Mouse (Mus musculus) R1 (cell line): ENCODE results near the gene Ltbp2.

Experiments
- DNase-seq: peaks from one replicate; pipeline ENCODE4 v3.0.0-alpha.2; 2018; ENCODE audit warnings: low read depth, low spot score

The Ltbp2 gene

DNA sequence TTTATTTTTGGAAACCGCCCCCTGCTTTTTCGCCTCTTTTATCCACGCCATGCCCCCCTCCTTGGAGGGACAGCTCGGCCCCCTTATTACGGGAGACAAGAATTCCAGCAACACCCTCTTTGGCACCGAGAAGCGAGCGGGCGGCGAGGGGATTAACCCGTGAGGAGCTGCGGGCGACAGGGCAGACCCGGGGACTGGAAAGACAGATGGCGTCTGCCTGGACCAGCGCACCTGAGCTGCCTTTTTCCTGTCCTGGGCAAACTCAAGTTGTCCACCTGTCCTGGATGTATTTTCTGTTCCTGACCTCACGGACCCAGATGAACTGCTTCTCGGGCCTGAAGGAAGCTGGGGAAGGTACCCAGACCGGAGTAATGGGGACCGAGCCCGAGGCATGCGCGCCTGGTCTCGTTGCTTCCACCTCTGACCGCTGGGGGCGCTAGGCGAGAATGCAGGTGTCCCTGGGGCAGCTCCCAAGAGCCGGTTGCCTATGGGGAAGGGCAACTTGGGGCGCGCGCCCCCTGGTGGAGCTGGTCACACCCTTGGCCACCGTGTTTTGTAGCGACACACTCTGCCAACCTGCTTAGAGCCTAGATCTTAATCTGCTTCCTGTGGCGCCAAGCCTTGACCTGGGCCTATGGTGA lies at the start of gene Ltbp2:
TSS of gene Ltbp2 (minus strand) at position 52 of the 641 bp plus-strand sequence.
- DNase-seq = peak; percentile 94

GRCm38 (mm10) chr12:84924324-84924723 lies 48.0 kb upstream of the Ltbp2 start:
- no peak for DNase-seq

- no peak for DNase-seq
These were observed 45.6 kb upstream of the Ltbp2 start for GRCm38 (mm10) chr12:84921881-84922419.

DNA sequence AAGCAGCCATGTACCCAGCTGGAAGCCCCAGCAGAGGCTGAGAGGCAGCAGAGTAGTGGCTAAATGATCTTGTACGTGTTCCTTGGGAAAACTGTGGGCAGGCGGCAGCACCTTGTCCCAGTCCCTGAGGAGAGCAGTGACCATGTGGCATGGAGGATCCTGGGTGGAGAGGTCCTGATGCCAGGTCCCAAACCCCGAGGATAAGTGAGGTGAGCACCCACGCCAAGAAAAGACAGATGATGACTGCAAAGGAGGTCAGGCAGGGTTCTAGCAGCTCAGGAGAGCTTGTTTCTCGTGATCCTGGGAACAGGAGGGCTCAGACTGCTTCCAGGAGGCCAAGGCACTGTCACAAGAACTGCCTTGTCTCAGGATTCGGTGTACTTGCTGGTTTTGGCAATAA lies 42.5 kb upstream of the Ltbp2 start:
- DNase-seq = no peak

DNA sequence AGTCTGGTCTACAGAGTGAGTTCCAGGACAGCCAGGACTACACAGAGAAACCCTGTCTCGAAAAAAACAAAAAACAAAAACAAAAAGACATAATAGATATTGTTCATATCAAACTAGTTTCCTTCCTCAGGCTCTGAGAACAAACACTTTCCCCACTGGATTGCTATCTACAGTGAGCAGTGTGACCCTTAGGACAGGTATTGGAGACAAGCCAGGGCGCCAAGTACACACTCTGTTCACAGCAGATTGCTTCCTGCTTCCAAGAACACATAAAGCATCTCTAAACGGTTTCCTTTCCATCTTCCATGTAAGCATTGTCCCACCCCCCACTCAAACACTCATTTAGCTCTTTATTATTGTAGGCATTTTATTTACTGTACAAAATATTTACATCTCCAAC lies 41.5 kb upstream of the Ltbp2 start:
- no peak for DNase-seq

- no peak for DNase-seq
These were observed 38.6 kb upstream of the Ltbp2 start for GRCm38 (mm10) chr12:84914959-84915358.

DNA sequence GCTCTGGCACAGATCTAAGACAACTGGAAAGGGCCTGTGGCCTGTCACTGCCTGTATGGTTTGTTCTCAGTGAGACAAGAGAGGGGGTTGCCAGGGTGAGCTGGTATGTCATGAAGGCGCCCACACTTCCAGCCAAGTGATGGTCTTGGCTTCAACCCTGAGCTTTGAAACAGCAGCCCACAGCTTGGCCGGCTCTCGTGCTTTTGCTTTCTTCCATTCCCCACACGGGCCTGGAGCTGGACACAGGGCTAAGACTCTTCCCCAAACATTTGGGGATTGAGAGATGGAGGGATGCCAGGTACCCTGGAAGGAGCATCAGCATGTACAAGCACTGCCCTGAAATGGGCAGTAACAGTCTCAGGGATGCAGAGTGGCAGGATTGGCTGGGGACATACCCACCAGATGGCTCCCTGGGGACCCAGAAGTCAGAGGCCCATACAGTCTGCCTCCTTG lies 36.3 kb upstream of the Ltbp2 start:
- DNase-seq = no peak

DNA sequence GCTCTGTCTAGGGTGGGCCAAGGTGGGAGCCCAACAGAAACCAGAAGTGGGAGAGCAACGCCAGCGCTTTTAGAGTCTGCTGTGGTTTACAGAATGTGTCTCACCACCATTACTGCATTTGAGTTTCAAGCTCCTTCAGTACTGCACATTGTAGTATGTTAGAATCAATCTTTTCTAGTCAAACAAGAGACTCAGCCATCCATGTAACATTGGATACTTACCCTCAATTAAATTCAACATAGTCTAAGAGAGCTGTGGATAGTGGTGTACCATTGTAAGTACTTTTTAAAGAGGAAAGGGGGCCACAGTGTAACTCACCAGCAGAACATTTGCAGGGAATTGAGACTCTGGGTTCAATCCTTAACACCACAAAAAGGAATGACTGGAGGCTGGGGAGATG lies 35.3 kb upstream of the Ltbp2 start:
- DNase-seq = no peak

DNA sequence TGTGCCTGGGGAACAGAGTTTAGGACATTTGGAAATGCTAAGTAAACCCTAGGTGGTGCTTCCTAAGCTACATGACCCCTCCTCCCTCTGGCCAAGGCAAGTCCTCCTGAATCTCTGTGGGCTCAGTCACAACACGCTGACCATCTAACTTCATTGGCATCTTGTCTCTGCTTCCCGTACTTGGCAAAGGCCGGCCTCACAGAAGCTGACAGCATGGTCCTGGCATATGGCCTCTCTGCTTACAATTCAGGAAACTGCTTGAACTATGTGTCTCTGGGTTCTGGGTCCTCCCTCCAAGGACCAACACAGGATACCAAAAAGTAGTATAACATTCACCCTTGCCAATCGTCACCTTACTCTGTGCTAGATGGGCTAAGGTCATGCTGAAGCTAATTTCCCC lies 33.7 kb upstream of the Ltbp2 start:
- DNase-seq = no peak

- no peak for DNase-seq
These were observed 31.5 kb upstream of the Ltbp2 start for GRCm38 (mm10) chr12:84907627-84908480.

- DNase-seq = peak; percentile 15
These were observed 30.8 kb upstream of the Ltbp2 start for GRCm38 (mm10) chr12:84907024-84907626.

- no peak for DNase-seq
These were observed 28.1 kb upstream of the Ltbp2 start for GRCm38 (mm10) chr12:84904399-84904798.

- no peak for DNase-seq
These were observed 24.0 kb upstream of the Ltbp2 start for GRCm38 (mm10) chr12:84900317-84900716.

GRCm38 (mm10) chr12:84897322-84897721 lies 21.0 kb upstream of the Ltbp2 start:
- no peak for DNase-seq

- no peak for DNase-seq
These were observed 19.9 kb upstream of the Ltbp2 start for GRCm38 (mm10) chr12:84896235-84896634.

DNA sequence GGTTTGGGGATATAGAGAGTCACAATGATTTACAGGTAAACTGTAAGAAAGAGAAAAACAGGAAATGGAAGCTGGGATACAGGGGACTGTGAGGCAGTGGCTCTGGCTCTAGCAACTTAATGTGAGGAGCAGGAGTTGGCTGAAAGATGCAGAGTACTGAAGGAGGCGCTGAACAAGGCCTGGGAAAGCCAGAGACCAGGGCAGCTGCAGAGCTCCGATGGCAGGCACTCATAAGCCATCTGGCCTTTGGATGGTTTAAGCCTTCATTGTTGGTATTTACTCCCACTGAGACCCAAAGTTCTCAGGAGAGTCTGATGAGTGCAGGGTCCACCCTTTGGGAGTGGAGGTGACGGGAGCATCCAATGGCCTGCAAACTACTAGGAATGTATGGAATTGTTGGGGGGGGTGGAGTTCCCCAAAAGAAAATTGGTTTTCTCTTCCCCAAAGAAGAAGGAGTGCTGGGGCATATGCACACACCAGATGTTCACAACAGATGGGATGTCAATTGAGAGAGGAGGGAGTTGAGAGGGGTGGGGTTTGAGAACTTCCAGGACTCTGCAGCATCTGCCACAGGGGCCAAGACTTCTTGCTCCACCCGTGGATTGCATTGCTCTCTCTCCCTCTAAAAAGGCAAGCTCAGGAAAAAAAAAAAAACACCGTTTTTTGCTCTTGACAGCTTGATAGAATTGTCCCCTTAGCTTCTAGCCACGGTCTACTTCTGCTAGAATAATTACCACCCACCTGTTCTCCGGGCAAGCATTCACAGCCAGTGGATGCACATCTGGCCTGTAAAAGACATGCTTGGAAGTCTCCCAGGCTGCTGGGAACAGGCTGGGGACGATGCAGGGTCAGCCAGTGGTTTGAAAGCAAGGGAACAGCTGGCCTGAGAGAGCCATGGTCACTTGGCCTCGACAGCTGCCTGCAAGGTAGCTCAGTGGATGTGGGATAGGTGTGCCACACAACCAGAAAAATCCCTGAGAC lies 17.6 kb upstream of the Ltbp2 start:
- DNase-seq = no peak

- DNase-seq = no peak
These were observed 14.0 kb upstream of the Ltbp2 start for GRCm38 (mm10) chr12:84890289-84890688.

DNA sequence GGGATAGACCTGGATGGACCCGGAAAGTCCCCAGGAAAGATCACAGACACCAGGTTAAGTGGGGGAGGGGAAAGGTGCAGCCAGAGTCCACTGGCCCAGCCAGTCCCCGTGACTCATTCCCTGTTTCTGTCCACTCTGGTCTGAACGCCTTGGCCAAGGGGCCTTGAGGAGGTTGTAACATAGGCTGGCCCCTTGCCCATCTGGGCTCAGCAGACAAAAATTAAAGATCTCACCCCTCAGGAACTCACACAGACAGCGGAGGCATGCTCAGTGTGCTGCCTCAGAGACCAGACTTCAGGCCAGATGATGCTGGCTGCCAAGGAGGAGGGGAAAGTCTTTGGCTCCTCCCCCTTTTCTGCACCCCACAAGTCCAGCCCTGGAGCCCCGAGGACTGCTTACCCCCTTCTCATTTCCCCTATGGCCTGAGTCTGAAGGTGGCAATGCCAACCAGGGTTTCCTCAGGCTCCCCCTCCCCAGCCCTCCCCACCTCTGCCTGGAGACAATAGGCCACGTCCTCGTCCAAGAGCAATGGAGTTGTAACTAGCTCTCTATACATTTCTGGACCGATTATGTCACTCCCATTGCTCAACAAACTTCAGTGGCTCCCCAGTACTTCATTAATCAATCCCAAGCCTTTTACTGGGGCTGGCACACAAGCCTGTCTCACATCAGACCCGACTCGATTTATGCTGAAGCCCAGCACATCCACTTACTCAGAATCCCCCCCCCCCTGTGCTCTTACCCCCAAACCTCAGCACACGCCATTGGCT lies 9.0 kb upstream of the Ltbp2 start:
- no peak for DNase-seq

- peak; percentile 74 for DNase-seq
These were observed 8.2 kb upstream of the Ltbp2 start for GRCm38 (mm10) chr12:84884423-84885076.

GRCm38 (mm10) chr12:84882796-84883195 lies 6.5 kb upstream of the Ltbp2 start:
- peak; percentile 52 for DNase-seq
